Mouse (Mus musculus) layer of hippocampus, adult 11-12 months (tissue): ENCODE results near the gene Olfr982.

Experiments used
- DNase-seq: peaks from one replicate; pipeline ENCODE4 v3.0.0; 2022; ENCODE audit warnings: low spot score

Olfr982 gene

DNA sequence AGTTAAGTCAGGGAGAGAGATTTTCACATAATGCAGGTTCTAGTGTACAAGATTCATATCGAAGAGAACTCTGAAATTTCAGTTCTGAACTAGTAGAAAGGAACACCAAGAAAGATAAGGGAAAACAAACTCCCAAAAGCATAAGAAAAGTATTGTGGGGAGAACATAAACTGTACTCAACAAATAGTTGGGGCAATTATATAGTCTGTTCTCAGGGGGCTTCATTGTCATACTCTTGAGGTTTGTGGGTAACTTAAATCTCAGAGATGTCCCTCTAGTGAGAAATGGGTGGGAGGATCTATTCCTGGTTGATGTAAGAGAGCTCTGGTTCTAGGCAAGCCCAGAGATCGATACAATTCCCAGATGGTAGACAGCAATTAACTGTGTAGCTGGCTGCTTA, at the start of gene Olfr982:
Olfr982 (plus strand) TSS at position 301 of the 400 bp plus-strand sequence.
- no peak for DNase-seq

DNA sequence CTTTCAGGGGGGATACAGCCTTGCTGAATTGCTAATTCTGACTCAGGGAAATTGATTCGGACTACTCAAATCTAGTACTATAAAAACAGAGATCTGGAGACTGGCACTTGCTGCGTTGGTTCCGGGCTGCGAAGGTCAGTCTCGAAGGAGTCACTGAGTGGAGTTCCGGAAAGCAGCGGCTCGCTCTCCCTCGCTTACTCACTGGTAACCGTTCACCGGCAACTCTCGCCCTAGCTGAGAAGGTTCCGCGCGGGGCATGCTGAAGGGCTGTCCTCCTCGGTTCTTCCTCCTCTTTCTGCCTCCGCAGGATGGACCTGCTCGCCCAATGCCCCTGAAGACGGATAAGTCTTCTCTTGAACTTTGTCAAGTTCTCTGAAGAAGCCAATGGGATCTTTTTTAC, 23.5 kb upstream of the Olfr982 start:
- DNase-seq, result no peak

GRCm38 (mm10) chr9:40093495-40093894, 19.9 kb downstream of the Olfr982 start, which contains the start of gene Olfr983:
Gene Olfr983, minus strand, starts transcription at chr9:40093595.
- DNase-seq, result no peak

GRCm38 (mm10) chr9:40094769-40095168, 21.1 kb downstream of the Olfr982 start:
- DNase-seq, result no peak

GRCm38 (mm10) chr9:40114106-40114505, 40.5 kb downstream of the Olfr982 start, which contains the start of gene Olfr984:
Gene Olfr984, minus strand, starts transcription at chr9:40114206.
- no peak for DNase-seq

GRCm38 (mm10) chr9:40116645-40117286, 43.1 kb downstream of the Olfr982 start:
- no peak for DNase-seq

- no peak for DNase-seq
Observed at GRCm38 (mm10) chr9:40117287-40117659, 43.6 kb downstream of the Olfr982 start.
